Mouse (Mus musculus): ENCODE data around the gene Awat2. TPM values are rescaled to one million over a fixed set of nuclear protein-coding genes. Genes with fewer than 3 reads are reported as not detected.
"Not testable (repeated sequence)": the region's sequence is repeated elsewhere in the genome, so short reads cannot be mapped to it uniquely, and the experiment has no call there.

The Awat2 gene
- polyA plus RNA-seq (2014; fragmentation: Nextera tagmentation; extraction: Ambion mirVana), result 0.39 TPM in 1 of 2 replicates, not detected in the other

- not testable (repeated sequence) for H3K9me3 ChIP-seq (ENCODE audit: control insufficient read depth, low read length); H3K9ac ChIP-seq; DNase-seq (ENCODE audit: low spot score); H3K4me3 ChIP-seq (replicated peaks; ENCODE audit: low read length); H3K4me2 ChIP-seq (replicated peaks); ATAC-seq (ENCODE audit: low FRiP score); H3K36me3 ChIP-seq (replicated peaks; ENCODE audit: control insufficient read depth, insufficient read depth); H3K27me3 ChIP-seq (ENCODE audit: control insufficient read depth, insufficient read depth, low read length); H3K4me1 ChIP-seq (replicated peaks; ENCODE audit: control insufficient read depth, insufficient read depth, low read length); H3K27ac ChIP-seq
- 91% methylated on average over 2 of the region's 2 CpGs for WGBS
These were observed at the start of gene Awat2 for GRCm38 (mm10) chrX:100442617-100443016. Awat2 (minus strand) TSS chrX:100442717.

GRCm38 (mm10) chrX:100480317-100480716 is 37.8 kb upstream of the Awat2 start:
- Histone ChIP-seq H3K4me3 (replicated peaks; ENCODE audit: low read length) (no peak overlapping the region), H3K36me3 (replicated peaks; ENCODE audit: control insufficient read depth, insufficient read depth) (no peaks in the 10 kb centered on the region), H3K4me1 (replicated peaks; ENCODE audit: control insufficient read depth, insufficient read depth, low read length) (no peaks in the 10 kb centered on the region), H3K4me2 (replicated peaks) (no peak overlapping the region), H3K27ac (no peak overlapping the region), H3K27me3 (ENCODE audit: control insufficient read depth, insufficient read depth, low read length) (peaks cover 15% of the 10 kb centered on the region), H3K9me3 (ENCODE audit: control insufficient read depth, low read length) (no peaks in the 10 kb centered on the region), H3K9ac (no peak overlapping the region)
- WGBS, result 32% methylated on average over 3 of the region's 3 CpGs
- DNase-seq (ENCODE audit: low spot score), result peak; percentile 53
- ATAC-seq (ENCODE audit: low FRiP score), result peak; percentile 89

- Histone ChIP-seq H3K9me3 (ENCODE audit: control insufficient read depth, low read length) (no peaks in the 10 kb centered on the region), H3K4me2 (replicated peaks) (no peak overlapping the region), H3K36me3 (replicated peaks; ENCODE audit: control insufficient read depth, insufficient read depth) (no peaks in the 10 kb centered on the region), H3K4me3 (replicated peaks; ENCODE audit: low read length) (no peak overlapping the region), H3K27me3 (ENCODE audit: control insufficient read depth, insufficient read depth, low read length) (peaks cover 16% of the 10 kb centered on the region), H3K9ac (no peak overlapping the region), H3K4me1 (replicated peaks; ENCODE audit: control insufficient read depth, insufficient read depth, low read length) (no peaks in the 10 kb centered on the region), H3K27ac (no peak overlapping the region)
- DNase-seq (ENCODE audit: low spot score) (no peak), ATAC-seq (ENCODE audit: low FRiP score) (no peak)
- whole genome bisulfite sequencing, result 81% methylated on average over 4 of the region's 4 CpGs
These were observed 33.2 kb upstream of the Awat2 start for GRCm38 (mm10) chrX:100475569-100476223.

- WGBS, result 90% methylated on average over 3 of the region's 3 CpGs
- H3K27me3 ChIP-seq (ENCODE audit: control insufficient read depth, insufficient read depth, low read length), result peaks cover 4% of the 10 kb centered on the region
- ATAC-seq (ENCODE audit: low FRiP score), result no peak
These were observed 29.0 kb upstream of the Awat2 start for GRCm38 (mm10) chrX:100471491-100471890.

GRCm38 (mm10) chrX:100470126-100470525 is 27.6 kb upstream of the Awat2 start:
- Histone ChIP-seq H3K36me3 (replicated peaks; ENCODE audit: control insufficient read depth, insufficient read depth) (no peaks in the 10 kb centered on the region), H3K4me2 (replicated peaks) (no peak overlapping the region), H3K4me3 (replicated peaks; ENCODE audit: low read length) (no peak overlapping the region), H3K27me3 (ENCODE audit: control insufficient read depth, insufficient read depth, low read length) (no peaks in the 10 kb centered on the region; the same call in 1 of the 2 replicates), H3K27ac (no peak overlapping the region), H3K9me3 (ENCODE audit: control insufficient read depth, low read length) (no peaks in the 10 kb centered on the region), H3K4me1 (replicated peaks; ENCODE audit: control insufficient read depth, insufficient read depth, low read length) (no peaks in the 10 kb centered on the region), H3K9ac (no peak overlapping the region)
- DNase-seq (ENCODE audit: low spot score) (no peak), ATAC-seq (ENCODE audit: low FRiP score) (no peak)
- WGBS, result 81% methylated on average over 3 of the region's 3 CpGs

More at GRCm38 (mm10) chrX:100471491-100471890, 29.0 kb upstream of the Awat2 start:
- no peak overlapping the region for H3K4me3 ChIP-seq (replicated peaks; ENCODE audit: low read length)
- H3K36me3 ChIP-seq (replicated peaks; ENCODE audit: control insufficient read depth, insufficient read depth), result no peaks in the 10 kb centered on the region
- no peak overlapping the region for H3K9ac ChIP-seq
- H3K4me1 ChIP-seq (replicated peaks; ENCODE audit: control insufficient read depth, insufficient read depth, low read length), result no peaks in the 10 kb centered on the region
- no peak overlapping the region for H3K27ac ChIP-seq
- H3K9me3 ChIP-seq (ENCODE audit: control insufficient read depth, low read length), result no peaks in the 10 kb centered on the region
- H3K4me2 ChIP-seq (replicated peaks), result no peak overlapping the region
- DNase-seq (ENCODE audit: low spot score), result no peak

GRCm38 (mm10) chrX:100468047-100468446 is 25.5 kb upstream of the Awat2 start:
- Histone ChIP-seq H3K27ac (no peak overlapping the region), H3K27me3 (ENCODE audit: control insufficient read depth, insufficient read depth, low read length) (no peaks in the 10 kb centered on the region), H3K4me3 (replicated peaks; ENCODE audit: low read length) (no peak overlapping the region), H3K4me2 (replicated peaks) (no peak overlapping the region), H3K9me3 (ENCODE audit: control insufficient read depth, low read length) (no peaks in the 10 kb centered on the region), H3K4me1 (replicated peaks; ENCODE audit: control insufficient read depth, insufficient read depth, low read length) (no peaks in the 10 kb centered on the region), H3K9ac (no peak overlapping the region), H3K36me3 (replicated peaks; ENCODE audit: control insufficient read depth, insufficient read depth) (no peaks in the 10 kb centered on the region)
- ATAC-seq (ENCODE audit: low FRiP score), result no peak
- DNase-seq (ENCODE audit: low spot score), result no peak
- 72% methylated on average over 4 of the region's 4 CpGs for WGBS

GRCm38 (mm10) chrX:100443532-100443931 is 1.0 kb upstream of the Awat2 start:
- Histone ChIP-seq H3K27me3 (ENCODE audit: control insufficient read depth, insufficient read depth, low read length) (no peaks in the 10 kb centered on the region), H3K9ac (no peak overlapping the region), H3K36me3 (replicated peaks; ENCODE audit: control insufficient read depth, insufficient read depth) (no peaks in the 10 kb centered on the region), H3K4me1 (replicated peaks; ENCODE audit: control insufficient read depth, insufficient read depth, low read length) (no peaks in the 10 kb centered on the region), H3K4me3 (replicated peaks; ENCODE audit: low read length) (no peak overlapping the region), H3K9me3 (ENCODE audit: control insufficient read depth, low read length) (no peaks in the 10 kb centered on the region), H3K27ac (no peak overlapping the region), H3K4me2 (replicated peaks) (no peak overlapping the region)
- 86% methylated on average over 7 of the region's 7 CpGs for WGBS
- DNase-seq (ENCODE audit: low spot score), result no peak
- ATAC-seq (ENCODE audit: low FRiP score), result no peak

- Histone ChIP-seq H3K4me1 (replicated peaks; ENCODE audit: control insufficient read depth, insufficient read depth, low read length) (no peaks in the 10 kb centered on the region), H3K4me3 (replicated peaks; ENCODE audit: low read length) (no peak overlapping the region), H3K27me3 (ENCODE audit: control insufficient read depth, insufficient read depth, low read length) (peaks cover 21% of the 10 kb centered on the region; the same call in 1 of the 2 replicates), H3K4me2 (replicated peaks) (no peak overlapping the region), H3K9ac (no peak overlapping the region), H3K36me3 (replicated peaks; ENCODE audit: control insufficient read depth, insufficient read depth) (no peaks in the 10 kb centered on the region), H3K9me3 (ENCODE audit: control insufficient read depth, low read length) (no peaks in the 10 kb centered on the region), H3K27ac (no peak overlapping the region)
- ATAC-seq (ENCODE audit: low FRiP score), result no peak
- WGBS, result 81% methylated on average over 3 of the region's 3 CpGs
- DNase-seq (ENCODE audit: low spot score), result no peak
These were observed 10.2 kb downstream of the Awat2 start for GRCm38 (mm10) chrX:100432311-100432710.

GRCm38 (mm10) chrX:100428693-100429092 is 13.8 kb downstream of the Awat2 start, which contains the start of gene Otud6a:
Otud6a (plus strand) TSS chrX:100429013.
- no peak within 1 kb of the TSS for H3K9ac ChIP-seq
- ATAC-seq (ENCODE audit: low FRiP score) (no peak), DNase-seq (ENCODE audit: low spot score) (no peak)
- H3K36me3 ChIP-seq (replicated peaks; ENCODE audit: control insufficient read depth, insufficient read depth), result no peaks in the 10 kb centered on the region
- no peak within 1 kb of the TSS for H3K4me3 ChIP-seq (replicated peaks; ENCODE audit: low read length)
- WGBS, result 91% methylated on average over 21 of the region's 21 CpGs
- H3K27ac ChIP-seq, result no peak within 1 kb of the TSS
- no peaks in the 10 kb centered on the region for H3K9me3 ChIP-seq (ENCODE audit: control insufficient read depth, low read length)
- no peak within 1 kb of the TSS for H3K4me2 ChIP-seq (replicated peaks)
- no peaks in the 10 kb centered on the region for H3K4me1 ChIP-seq (replicated peaks; ENCODE audit: control insufficient read depth, insufficient read depth, low read length)
- peaks cover 3% of the 10 kb centered on the region; the same call in 1 of the 2 replicates for H3K27me3 ChIP-seq (ENCODE audit: control insufficient read depth, insufficient read depth, low read length)
